Mouse (Mus musculus) thymus, postnatal 36 days (tissue): ENCODE results near the gene Lnx1.

Source experiments
- DNase-seq, 2 experiments: peaks; one replicate each; pipeline ENCODE4 v3.0.0; 2022; ENCODE audit warnings: mixed read lengths in 2 of 2

The Lnx1 gene

GRCm38 (mm10) chr5:74702766-74703165, at the start of gene Lnx1:
Gene Lnx1 (minus strand): TSS chr5:74702912.
- peak in 1 of 2 experiments; percentile 6 for DNase-seq

GRCm38 (mm10) chr5:74750501-74750900, 47.8 kb upstream of the Lnx1 start:
- DNase-seq, result no peak

GRCm38 (mm10) chr5:74747476-74747875, 44.8 kb upstream of the Lnx1 start:
- no peak for DNase-seq

- DNase-seq, result no peak
Measured at GRCm38 (mm10) chr5:74740951-74741350, 38.2 kb upstream of the Lnx1 start.

- DNase-seq, result no peak
Measured at GRCm38 (mm10) chr5:74739435-74739834, 36.7 kb upstream of the Lnx1 start.

DNA sequence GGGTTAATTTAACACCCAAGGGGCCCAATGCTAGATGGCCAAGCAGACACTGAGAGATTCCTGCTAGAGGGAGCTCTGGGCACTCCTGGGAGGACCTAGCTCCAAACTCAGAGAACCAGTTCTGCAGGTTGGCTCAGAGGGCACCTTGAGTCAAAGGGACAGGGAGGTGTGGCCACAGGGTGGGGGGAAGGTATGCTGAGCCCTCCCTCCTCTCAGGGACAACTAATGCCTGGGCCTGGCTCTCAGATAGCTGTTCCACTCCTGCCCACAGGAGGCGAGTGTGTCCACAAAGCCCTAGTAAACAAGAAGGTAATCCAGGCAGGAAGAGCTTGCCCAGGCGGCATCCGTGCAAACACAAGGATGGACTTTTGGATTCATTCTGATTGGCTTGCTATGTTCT, 35.6 kb upstream of the Lnx1 start:
- DNase-seq, result no peak

- no peak for DNase-seq
Measured at GRCm38 (mm10) chr5:74733885-74734558, 31.3 kb upstream of the Lnx1 start.

DNA sequence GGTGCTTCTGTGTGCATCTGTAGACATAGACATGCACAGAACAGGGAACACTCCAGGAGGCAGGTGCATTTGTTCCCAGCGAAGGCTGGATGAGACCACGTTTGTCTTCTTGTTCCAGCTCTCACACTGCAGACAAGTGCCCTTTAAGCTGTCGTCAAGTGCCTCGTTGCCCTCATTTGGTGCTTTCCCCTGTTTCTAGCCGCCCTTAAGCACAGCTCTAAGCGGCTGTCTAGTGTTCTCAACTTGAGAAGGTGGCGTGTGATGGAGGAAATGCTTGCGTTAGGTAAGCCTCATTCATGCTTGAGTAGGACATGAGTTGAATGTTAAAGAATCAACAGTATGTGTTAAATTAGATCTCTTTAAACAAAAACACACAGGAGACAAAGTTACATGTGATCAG, 29.9 kb upstream of the Lnx1 start:
- no peak for DNase-seq

DNA sequence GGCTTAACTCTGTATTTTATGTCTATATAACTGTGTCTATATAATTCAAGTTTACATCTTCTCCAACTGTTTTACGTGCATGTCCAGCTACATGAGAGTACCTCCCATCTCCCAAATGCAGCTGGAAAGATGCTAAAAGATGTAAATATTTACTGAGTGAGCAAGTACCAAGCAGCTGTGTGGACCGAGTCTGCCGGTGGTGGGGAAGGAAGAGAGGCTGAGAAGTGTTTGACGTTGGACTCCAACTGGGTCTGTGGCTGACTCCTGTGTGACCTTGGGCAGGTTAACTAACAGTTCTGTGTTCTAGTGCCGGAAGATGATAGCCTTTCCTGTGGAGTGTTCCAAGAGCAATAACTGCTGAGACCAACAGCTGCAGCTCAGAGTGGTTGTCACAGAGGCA, 27.9 kb upstream of the Lnx1 start:
- DNase-seq, result no peak

DNA sequence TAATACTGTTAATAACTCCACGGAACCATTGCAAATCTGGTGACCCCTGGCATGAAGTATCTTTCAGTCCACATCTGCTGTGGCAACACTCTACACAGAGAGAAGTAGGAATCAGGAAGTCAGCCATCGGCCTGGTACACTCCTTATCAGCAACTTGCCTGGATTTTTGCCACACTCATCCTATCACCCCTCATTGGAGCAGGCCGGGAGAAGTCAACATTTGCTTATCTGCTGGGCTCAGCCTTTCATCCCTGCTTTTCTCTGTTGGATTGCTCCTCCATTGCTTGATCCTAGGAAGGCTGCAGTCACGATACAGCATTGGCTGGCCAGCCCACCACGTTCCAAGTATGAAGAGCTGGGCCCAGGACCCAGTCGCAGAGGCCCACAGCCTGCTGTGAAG, 26.9 kb upstream of the Lnx1 start:
- no peak for DNase-seq

DNA sequence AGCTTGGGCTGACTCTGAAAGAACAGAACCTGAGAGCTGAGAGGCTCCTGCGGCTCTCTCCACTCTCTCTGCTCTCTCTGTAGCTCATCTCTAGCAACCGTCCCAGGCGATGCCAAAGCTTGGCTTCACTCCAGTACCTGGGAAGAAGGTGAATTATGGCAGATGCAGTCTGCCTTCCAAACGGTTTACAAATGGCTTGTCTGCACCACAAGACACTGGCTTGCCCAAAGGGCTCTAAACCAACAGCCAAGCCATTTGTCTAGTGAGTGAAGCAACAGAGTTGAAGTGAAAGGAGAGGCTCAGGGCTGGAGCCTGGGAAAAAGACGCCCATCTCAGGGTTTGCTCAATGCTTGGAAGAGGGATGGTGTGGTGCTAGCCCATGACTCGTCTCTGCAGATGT, 25.5 kb upstream of the Lnx1 start:
- DNase-seq, result no peak

GRCm38 (mm10) chr5:74727319-74727718, 24.6 kb upstream of the Lnx1 start:
- DNase-seq, result no peak

GRCm38 (mm10) chr5:74725541-74725940, 22.8 kb upstream of the Lnx1 start:
- DNase-seq, result no peak

- no peak for DNase-seq
Measured at GRCm38 (mm10) chr5:74721816-74722215, 19.1 kb upstream of the Lnx1 start.

DNA sequence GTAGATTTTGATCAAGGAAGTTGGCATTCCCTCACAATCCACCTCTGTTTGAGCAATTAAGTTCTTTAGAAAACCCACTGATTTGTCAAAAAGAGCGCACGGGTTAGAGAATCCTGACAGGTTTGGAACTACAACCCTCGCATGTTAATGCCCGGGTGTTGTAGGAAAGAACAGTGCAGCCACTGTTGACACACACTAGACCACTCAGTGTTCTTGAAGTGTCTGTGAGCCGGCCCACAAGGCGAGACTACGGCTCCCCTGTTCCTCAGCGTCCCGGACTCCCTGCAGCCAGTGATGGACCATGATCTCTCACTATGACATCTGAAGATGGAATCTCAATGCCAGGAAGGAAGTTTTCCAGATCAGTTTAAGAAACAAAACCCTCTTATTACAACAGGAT, 17.9 kb upstream of the Lnx1 start:
- no peak for DNase-seq

DNA sequence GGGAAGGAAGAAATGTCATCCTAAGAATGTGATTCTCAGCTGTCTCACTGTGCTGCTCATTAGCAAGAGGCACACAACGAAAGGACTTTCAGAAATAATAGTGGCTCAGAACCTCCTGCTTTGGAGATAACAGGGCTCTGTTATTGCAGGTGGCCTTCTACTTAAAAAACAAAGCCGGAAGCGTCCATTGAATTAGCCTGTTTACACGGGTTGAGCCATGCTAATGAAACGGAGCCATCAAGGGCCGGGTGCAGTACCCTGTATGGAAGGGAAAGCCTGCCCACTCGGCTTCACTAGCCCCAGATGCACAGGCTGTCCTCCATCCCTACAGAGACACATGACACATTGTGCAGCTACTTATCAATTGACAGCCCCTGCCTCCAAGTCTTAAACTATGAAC, 13.5 kb upstream of the Lnx1 start:
- no peak for DNase-seq

GRCm38 (mm10) chr5:74712811-74713210, 10.1 kb upstream of the Lnx1 start:
- DNase-seq, result no peak

- DNase-seq, result no peak
Measured at GRCm38 (mm10) chr5:74711988-74712387, 9.3 kb upstream of the Lnx1 start.

GRCm38 (mm10) chr5:74711056-74711455, 8.3 kb upstream of the Lnx1 start:
- DNase-seq, result no peak

GRCm38 (mm10) chr5:74710181-74710580, 7.5 kb upstream of the Lnx1 start:
- no peak for DNase-seq

GRCm38 (mm10) chr5:74704460-74704790, 1.7 kb upstream of the Lnx1 start:
- DNase-seq, result peak; percentile 78 to 86

DNA sequence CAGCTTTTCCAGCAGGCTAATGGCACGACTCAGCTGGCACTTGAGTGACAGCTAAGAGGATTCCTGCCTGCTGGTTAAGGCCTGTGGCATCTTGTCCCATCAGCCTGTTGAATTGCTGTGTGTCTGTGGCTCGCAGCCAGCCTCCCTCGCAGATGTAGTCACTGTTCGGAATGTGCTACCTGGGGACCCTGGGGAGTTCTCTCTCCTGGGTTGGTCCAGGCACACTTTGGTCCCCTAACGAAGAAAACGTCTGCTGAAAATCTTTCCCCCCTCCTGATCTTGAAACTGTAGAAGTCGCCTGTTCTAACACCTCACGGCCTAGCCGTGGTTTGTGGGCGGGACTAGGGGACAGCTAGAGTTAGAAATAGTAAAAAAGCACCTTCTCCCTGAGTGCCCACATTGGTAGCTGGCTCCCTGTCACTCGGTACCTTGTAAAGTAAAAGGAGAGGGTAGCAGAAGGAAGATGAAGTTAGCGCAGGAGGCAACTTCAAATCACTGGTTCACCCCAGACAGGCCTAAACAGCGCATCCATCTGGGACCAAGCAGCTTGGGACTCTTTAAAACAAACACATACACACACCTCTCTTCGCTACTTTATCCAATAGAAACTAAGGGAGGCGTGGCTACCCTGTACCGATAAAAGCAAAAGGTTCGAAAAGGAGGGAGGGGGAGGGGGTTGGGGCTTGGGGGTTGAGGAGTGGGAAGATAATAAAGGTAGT, 1.2 kb upstream of the Lnx1 start:
- peak; percentile 5 to 7 for DNase-seq

DNA sequence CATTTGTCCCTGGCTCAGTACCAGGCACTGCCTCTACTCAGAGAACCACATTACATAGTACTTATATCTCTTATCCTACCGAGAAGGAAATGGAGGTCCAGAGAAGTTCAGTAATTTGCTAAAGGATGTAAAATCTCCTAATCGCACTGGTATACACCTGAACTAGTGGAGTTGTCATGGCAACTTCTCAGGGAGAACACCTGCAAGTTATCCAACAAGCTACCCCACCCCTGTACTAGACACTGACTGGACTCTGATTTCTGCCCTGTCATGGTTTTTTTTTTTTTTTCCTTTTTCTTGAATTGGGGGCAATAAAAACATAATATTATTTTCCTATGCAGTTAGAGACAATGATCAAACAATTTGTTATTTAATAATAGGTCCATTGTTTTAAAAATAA, 1.8 kb downstream of the Lnx1 start:
- no peak for DNase-seq

- DNase-seq, result no peak
Measured at GRCm38 (mm10) chr5:74699673-74700072, 3.0 kb downstream of the Lnx1 start.

- DNase-seq, result no peak
Measured at GRCm38 (mm10) chr5:74697534-74697933, 5.2 kb downstream of the Lnx1 start.
